Mouse (Mus musculus) C3H10T1/2 (cell line): Measurements from ENCODE around the gene Opn1mw. TPM values are rescaled to one million over a fixed set of nuclear protein-coding genes. Genes with fewer than 3 reads are reported as not detected.

ENCODE experiments used
- polyA plus RNA-seq, 2 experiments: library from polyadenylated mRNA; unstranded; fragments of >200 nt; fragmentation: generic; extraction: Trizol; gene quantifications; one replicate each; pipeline ENCODE4 v1.2.1; 2012; ENCODE audit warnings: missing spikeins in 2 of 2

Gene Opn1mw
- under 1 TPM; 0.05 to 0.50 TPM for polyA plus RNA-seq

GRCm38 (mm10) chrX:74127164-74127563, at the start of gene Opn1mw:
Gene Opn1mw, plus strand, starts transcription at chrX:74127464.

GRCm38 (mm10) chrX:74135263-74135662, 8.0 kb downstream of the Opn1mw start, which contains the start of gene Mecp2:
Gene Mecp2, minus strand, starts transcription at chrX:74135363.

GRCm38 (mm10) chrX:74167738-74168137, 40.5 kb downstream of the Opn1mw start, which contains the start of gene Tex28:
Gene Tex28, minus strand, starts transcription at chrX:74167838.

GRCm38 (mm10) chrX:74176959-74177358, 49.7 kb downstream of the Opn1mw start, which contains the start of gene Tktl1:
Gene Tktl1, plus strand, starts transcription at chrX:74177259.

Other genes with a start within 250 kb of the Opn1mw start
- under 1 TPM in 1 of 2 experiments, not detected in 1; 0.04 TPM for gene Avpr2, start 235.4 kb upstream of the Opn1mw start, polyA plus RNA-seq
- 1 to 10 TPM in 1 of 2 experiments, under 1 TPM in 1; 0.99 to 3.3 TPM for gene L1cam, start 231.4 kb upstream of the Opn1mw start, polyA plus RNA-seq
- under 1 TPM; 0.06 to 0.70 TPM for gene Arhgap4, start 205.6 kb upstream of the Opn1mw start, polyA plus RNA-seq
- gene Naa10, start 205.5 kb upstream of the Opn1mw start, polyA plus RNA-seq: 100 to 1,000 TPM; 112 to 318 TPM
- gene Renbp, start 196.6 kb upstream of the Opn1mw start, polyA plus RNA-seq: 100 to 1,000 TPM in 1 of 2 experiments, 10 to 100 TPM in 1; 72.0 to 105 TPM
- 10 to 100 TPM; 20.7 to 43.7 TPM for gene Hcfc1, start 161.1 kb upstream of the Opn1mw start, polyA plus RNA-seq
- gene Irak1, start 103.5 kb upstream of the Opn1mw start, polyA plus RNA-seq: 10 to 100 TPM; 18.9 to 33.1 TPM
- gene Mecp2, start 7.9 kb downstream of the Opn1mw start, polyA plus RNA-seq: 1 to 10 TPM; 6.4 to 8.6 TPM
- not detected for gene Tex28, start 40.4 kb downstream of the Opn1mw start, polyA plus RNA-seq
- not detected for gene Tktl1, start 49.8 kb downstream of the Opn1mw start, polyA plus RNA-seq
- gene Flna, start 122.4 kb downstream of the Opn1mw start, polyA plus RNA-seq: 100 to 1,000 TPM; 461 to 590 TPM
- gene Emd, start 127.2 kb downstream of the Opn1mw start, polyA plus RNA-seq: 100 to 1,000 TPM; 110 to 114 TPM
- 1,000 to 10,000 TPM; 3,936 to 5,898 TPM for gene Rpl10, start 143.3 kb downstream of the Opn1mw start, polyA plus RNA-seq
- gene Taz, start 154.4 kb downstream of the Opn1mw start, polyA plus RNA-seq: 10 to 100 TPM; 10.8 to 46.7 TPM
- gene Dnase1l1, start 154.9 kb downstream of the Opn1mw start, polyA plus RNA-seq: 10 to 100 TPM in 1 of 2 experiments, 1 to 10 TPM in 1; 5.6 to 17.8 TPM
- gene Atp6ap1, start 169.6 kb downstream of the Opn1mw start, polyA plus RNA-seq: 100 to 1,000 TPM in 1 of 2 experiments, 10 to 100 TPM in 1; 68.8 to 159 TPM
- 100 to 1,000 TPM in 1 of 2 experiments, 10 to 100 TPM in 1; 15.1 to 104 TPM for gene Gdi1, start 177.5 kb downstream of the Opn1mw start, polyA plus RNA-seq
- gene Fam50a, start 185.6 kb downstream of the Opn1mw start, polyA plus RNA-seq: 10 to 100 TPM; 36.1 to 51.7 TPM
- 10 to 100 TPM in 1 of 2 experiments, 1 to 10 TPM in 1; 2.9 to 29.9 TPM for gene Plxna3, start 201.6 kb downstream of the Opn1mw start, polyA plus RNA-seq
- 100 to 1,000 TPM in 1 of 2 experiments, 10 to 100 TPM in 1; 80.4 to 114 TPM for gene Lage3, start 226.2 kb downstream of the Opn1mw start, polyA plus RNA-seq
- gene Ubl4a, start 245.8 kb downstream of the Opn1mw start, polyA plus RNA-seq: 100 to 1,000 TPM in 1 of 2 experiments, 10 to 100 TPM in 1; 43.7 to 146 TPM
- gene Slc10a3, start 245.9 kb downstream of the Opn1mw start, polyA plus RNA-seq: 10 to 100 TPM; 16.1 to 17.9 TPM